Mouse (Mus musculus): ENCODE results near the gene Mapk1ip1l.

GRCm38 (mm10) chr14:47249839-47250238, 48.2 kb upstream of the Mapk1ip1l start:
- TF ChIP-seq POLR2A (IDR thresholded peaks at IDR 0.05; ENCODE audit: low read depth, low read length) = no peak
- TF ChIP-seq GABPA (IDR thresholded peaks at IDR 0.05; ENCODE audit: insufficient replicate concordance, low read depth, low read length) = no peak
- no peak for TF ChIP-seq EP300 (IDR thresholded peaks at IDR 0.05; ENCODE audit: low read length)
- TF ChIP-seq NRF1 (IDR thresholded peaks at IDR 0.05; ENCODE audit: low read depth, low read length) = no peak
- TF ChIP-seq CTCF (conservative IDR thresholded peaks at IDR 0.05 in 1 of 2, IDR thresholded peaks at IDR 0.05 in 1 of 2; ENCODE audit: low read depth in 2 of 2, low read length in 2 of 2) = 0 out of 4 replicates have a peak, but pooled peaks of 1 of the 2 experiments have one; percentile 13
- no peak for TF ChIP-seq TCF12 (IDR thresholded peaks at IDR 0.05; ENCODE audit: low read depth, low read length)
- no peak for TF ChIP-seq MAX (IDR thresholded peaks at IDR 0.05; ENCODE audit: low read length)
- TF ChIP-seq HCFC1 (IDR thresholded peaks at IDR 0.05; ENCODE audit: low read depth, low read length) = no peak
- no peak for TF ChIP-seq ZMIZ1 (IDR thresholded peaks at IDR 0.05; ENCODE audit: low read depth, low read length)
- TF ChIP-seq KAT2A (IDR thresholded peaks at IDR 0.05; ENCODE audit: insufficient replicate concordance, low read length) = no peak
- no peak for TF ChIP-seq SIN3A (IDR thresholded peaks at IDR 0.05; ENCODE audit: low read length)
- TF ChIP-seq UBTF (IDR thresholded peaks at IDR 0.05; ENCODE audit: low read depth, low read length) = no peak
